Mouse (Mus musculus) lung, adult 2 months (tissue): ENCODE data around the gene Kcnma1.

Source experiments
- CTCF ChIP-seq: fragments of 200-500 bp; IDR thresholded peaks from 2 replicates; pipeline ENCODE4 v1.5.1; 2011; ENCODE audit warnings: mild to moderate bottlenecking, low read length, control low read depth; ENCODE audit not compliant: insufficient read depth
- POLR2A ChIP-seq: fragments of 200-500 bp; IDR thresholded peaks from 2 replicates; pipeline ENCODE4 v1.6.1; 2011; ENCODE audit warnings: low read depth, mild to moderate bottlenecking, control low read depth, low read length, borderline replicate concordance; ENCODE audit errors: extremely low read depth

GRCm38 (mm10) chr14:23857034-23857433, 157.3 kb downstream of the Kcnma1 start:
- TF ChIP-seq POLR2A (no peak), CTCF (no peak)
